Mouse (Mus musculus): ENCODE data around the gene Nox4.
"Not testable (repeated sequence)": the region's sequence is repeated elsewhere in the genome, so short reads cannot be mapped to it uniquely, and the experiment has no call there.

Gene Nox4

GRCm38 (mm10) chr7:87374935-87375334, 129.0 kb downstream of the Nox4 start:
- no peak for DNase-seq

GRCm38 (mm10) chr7:87397023-87397422, 151.1 kb downstream of the Nox4 start:
- DNase-seq = no peak

DNA sequence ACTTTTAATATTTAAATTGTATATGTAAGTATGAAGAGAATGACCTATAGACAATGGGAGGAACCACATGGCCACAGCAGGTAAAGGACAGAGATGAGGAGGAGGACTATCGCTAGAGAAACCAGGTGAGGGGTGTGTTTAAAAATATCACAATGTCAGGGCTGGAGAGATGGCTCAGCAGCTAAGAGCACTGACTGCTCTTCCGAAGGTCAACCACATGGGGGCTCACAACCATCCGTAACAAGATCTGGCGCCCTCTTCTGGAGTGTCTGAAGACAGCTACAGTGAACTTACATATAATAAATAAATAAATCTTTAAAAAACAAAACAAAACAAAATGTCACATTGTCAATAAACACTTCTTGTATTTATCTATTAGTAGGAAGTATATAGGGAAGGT, 165.5 kb downstream of the Nox4 start:
- DNase-seq = not testable (repeated sequence)

GRCm38 (mm10) chr7:87413271-87413670, 167.4 kb downstream of the Nox4 start:
- DNase-seq = no peak
